Mouse (Mus musculus): ENCODE measurements around the gene Sipa1l1.

Gene Sipa1l1

DNA sequence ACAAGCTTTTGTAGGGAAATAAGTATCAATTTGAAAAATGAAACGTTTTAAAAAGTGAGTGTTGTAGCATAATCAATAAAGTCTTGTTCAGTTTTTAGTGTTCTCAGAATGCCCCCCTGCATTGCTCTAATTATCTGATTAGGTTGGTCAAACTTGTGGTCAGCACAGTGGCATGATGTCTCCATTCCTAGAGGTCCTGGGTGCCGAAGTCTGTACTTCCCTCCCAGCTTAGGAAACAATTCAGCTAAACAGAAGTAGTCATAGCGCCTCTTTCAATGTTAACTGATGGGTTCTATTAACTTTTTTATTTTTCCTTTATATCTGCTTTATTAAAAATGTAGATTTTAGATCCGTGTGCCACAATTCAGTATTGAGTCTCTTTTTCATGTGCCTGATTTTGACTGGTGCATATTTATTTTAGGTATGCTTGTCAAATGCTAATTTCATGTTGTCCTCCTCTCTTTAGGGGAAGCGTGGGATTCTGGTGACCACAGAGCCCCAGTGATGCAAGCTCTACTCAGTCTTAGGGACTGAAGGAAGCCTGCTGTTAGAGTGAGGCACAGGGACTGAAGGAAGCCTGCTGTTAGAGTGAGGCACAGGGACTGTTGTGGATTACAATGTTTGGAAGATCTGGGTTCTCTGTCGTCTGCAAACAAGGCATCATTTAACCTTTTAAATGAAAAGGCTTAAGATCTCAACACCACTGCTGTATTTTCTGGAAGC, 171.2 kb downstream of the Sipa1l1 start:
- in situ Hi-C loops (cut with MboI; ENCODE audit: low pct_unique_long_range_greater_than_20kb in 1 of 2, low sequenced_read_pairs in 2 of 2, unreplicated experiment in 1 of 2) = no loop called here

DNA sequence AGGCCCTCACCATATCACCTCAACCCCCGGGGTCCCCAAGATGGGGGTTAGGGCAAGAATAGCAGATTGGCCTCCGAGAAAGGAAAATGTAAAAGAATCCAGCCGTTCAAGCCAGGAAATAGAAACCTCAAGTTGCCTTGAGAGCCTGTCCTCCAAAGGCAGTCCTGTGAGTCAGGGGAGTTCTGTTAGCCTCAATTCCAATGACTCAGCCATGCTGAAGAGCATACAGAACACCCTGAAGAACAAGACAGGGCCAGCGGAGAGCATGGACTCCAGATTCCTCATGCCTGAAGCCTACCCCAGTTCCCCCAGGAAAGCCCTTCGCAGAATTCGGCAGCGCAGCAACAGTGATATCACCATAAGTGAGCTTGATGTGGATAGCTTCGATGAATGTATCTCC, 172.1 kb downstream of the Sipa1l1 start:
- in situ Hi-C loops (cut with MboI; ENCODE audit: low pct_unique_long_range_greater_than_20kb in 1 of 2, low sequenced_read_pairs in 2 of 2, unreplicated experiment in 1 of 2) = no loop called here

DNA sequence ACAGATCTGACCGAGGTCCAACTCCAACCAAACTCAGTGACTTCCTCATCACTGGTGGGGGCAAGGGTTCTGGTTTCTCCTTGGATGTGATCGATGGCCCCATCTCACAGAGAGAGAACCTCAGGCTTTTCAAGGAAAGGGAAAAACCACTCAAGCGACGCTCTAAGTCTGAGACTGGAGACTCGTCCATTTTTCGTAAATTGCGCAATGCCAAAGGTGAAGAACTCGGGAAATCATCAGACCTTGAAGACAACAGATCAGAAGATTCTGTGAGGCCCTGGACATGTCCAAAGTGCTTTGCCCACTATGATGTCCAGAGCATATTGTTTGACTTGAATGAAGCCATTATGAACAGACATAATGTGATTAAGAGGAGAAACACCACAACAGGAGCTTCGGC, 172.6 kb downstream of the Sipa1l1 start:
- in situ Hi-C loops (cut with MboI; ENCODE audit: low pct_unique_long_range_greater_than_20kb in 1 of 2, low sequenced_read_pairs in 2 of 2, unreplicated experiment in 1 of 2) = no loop called here

DNA sequence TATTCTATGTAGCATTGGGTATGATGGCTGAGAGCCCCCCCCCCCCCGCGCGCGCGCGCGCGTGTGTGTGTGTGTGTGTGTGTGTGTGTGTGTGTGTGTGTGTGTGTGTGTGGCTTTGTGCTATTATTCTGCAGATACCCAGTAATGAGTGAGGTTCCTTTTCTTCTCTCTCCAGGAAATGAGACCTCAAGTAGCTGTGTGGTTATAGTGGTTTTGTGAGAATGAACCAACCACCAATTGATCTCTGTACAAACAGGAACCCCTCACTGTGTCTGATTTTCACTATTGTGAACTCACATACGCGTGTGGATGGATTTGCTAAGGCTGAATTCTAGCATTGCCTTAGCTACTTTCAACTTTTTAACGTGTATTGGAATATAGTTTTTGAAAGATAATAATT, 181.0 kb downstream of the Sipa1l1 start:
- in situ Hi-C loops (cut with MboI; ENCODE audit: low pct_unique_long_range_greater_than_20kb in 1 of 2, low sequenced_read_pairs in 2 of 2, unreplicated experiment in 1 of 2) = no loop called here

DNA sequence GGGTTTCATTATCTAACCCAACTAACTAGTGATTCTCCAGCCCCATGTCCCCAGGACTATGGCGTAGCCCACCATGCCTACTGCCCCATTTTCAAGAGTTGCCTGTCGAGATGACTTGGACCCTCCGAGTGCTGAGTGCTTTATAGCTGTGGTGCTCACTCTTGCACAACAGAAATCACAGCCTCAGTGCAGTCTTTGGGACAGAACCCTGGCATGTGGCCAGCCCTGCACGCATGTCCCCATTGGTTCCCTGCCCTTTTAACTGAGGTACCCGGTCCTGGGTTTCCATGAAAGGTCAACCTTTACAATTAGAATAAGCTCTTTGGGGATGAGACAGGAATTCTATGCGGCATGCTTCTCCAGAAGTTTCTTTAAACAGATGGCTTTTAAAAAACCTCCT, 181.8 kb downstream of the Sipa1l1 start:
- in situ Hi-C loops (cut with MboI; ENCODE audit: low pct_unique_long_range_greater_than_20kb in 1 of 2, low sequenced_read_pairs in 2 of 2, unreplicated experiment in 1 of 2) = no loop called here

DNA sequence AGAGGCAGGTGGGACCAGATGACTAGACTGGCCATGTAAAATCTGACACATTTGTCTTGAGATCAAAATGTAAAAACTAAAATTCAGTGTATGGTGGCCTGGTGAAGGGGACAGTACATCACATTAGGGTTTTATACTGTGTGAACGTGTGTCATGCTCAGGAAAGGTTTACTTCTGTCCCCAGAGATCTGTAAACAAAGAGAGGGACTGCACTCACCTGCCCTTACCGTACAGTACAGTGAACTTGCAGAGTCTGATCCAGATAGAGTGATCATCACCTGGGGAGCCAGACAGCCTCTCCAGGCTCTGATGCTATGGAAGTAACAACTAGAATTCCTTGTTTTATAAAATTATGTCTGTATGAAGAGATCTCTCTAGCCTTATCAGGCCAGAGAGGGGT, 184.5 kb downstream of the Sipa1l1 start:
- in situ Hi-C loops (cut with MboI; ENCODE audit: low pct_unique_long_range_greater_than_20kb in 1 of 2, low sequenced_read_pairs in 2 of 2, unreplicated experiment in 1 of 2) = no loop called here

DNA sequence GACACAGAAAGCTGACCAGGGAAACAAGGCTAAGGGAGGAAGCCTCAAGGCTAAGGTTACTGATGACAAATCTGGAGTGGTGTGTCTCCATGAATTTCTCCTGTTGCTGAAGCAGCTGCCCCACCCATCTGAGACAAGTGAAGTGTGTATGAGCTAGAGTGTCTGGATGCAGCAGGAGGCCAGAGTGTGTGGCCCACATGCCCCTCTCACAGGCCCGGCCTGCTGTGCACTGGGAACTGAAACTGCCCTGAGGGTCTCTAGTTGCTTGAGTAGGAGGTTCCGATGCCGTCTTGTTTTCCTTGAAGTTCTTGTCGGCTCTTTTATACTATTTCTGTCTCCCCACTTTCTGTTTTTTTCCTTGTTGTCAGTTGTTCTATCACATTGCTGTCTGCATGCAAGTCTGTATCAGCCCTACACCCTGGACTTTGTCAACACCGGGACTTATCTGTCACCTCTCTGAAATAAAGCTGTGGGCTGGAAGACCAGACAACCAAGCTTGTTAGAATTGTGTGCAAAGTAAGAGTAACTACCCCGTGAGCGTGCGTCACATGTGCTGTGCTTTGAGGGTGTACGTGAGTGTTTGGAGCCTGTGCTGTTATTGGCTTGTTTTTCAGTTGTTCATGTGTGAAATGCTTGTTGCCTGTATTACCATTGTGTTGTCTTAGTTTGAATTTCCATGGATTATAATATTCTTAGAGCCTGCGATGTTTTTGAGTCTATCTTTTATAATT, 186.5 kb downstream of the Sipa1l1 start:
- in situ Hi-C loops (cut with MboI; ENCODE audit: low pct_unique_long_range_greater_than_20kb in 1 of 2, low sequenced_read_pairs in 2 of 2, unreplicated experiment in 1 of 2) = no loop called here

DNA sequence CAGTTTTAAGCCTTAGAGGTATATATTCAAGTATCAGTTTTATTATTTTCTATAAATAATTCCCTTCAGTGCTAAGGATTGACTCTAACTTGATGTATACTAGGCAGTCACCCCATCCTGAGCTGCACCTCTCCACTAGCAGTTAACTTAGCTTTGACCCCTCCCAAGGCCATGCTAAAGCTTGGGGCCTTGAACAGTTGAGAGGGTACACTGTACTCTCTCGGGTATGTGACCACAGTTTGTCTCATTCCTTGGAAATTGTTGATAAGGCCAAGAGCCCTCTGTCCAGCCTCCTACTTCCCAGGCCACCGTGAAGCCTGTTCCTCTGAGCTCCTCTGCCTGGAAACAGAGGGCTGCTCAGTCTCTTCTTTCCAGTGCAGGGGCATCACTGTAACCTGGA, 187.4 kb downstream of the Sipa1l1 start:
- in situ Hi-C loops (cut with MboI; ENCODE audit: low pct_unique_long_range_greater_than_20kb in 1 of 2, low sequenced_read_pairs in 2 of 2, unreplicated experiment in 1 of 2) = no loop called here

DNA sequence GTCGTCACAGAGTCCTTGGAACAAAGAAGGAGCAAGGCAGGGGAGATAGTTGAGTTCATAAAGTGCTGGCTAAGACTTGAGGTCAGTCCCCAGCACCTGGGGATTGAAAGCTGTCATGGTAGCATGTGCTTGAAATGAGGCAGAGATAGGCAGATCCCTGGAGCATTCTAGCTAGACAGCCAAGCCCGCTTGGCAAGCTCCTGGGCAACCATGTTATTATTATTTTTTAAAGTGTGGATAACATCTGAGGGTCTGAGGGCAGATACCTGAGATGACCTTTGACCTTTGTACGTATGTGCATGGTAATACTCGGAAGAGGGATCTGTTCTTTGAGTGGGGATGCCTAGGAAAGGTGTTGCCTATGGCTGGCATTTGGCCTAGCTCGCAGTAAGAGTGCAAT, 188.3 kb downstream of the Sipa1l1 start:
- in situ Hi-C loops (cut with MboI; ENCODE audit: low pct_unique_long_range_greater_than_20kb in 1 of 2, low sequenced_read_pairs in 2 of 2, unreplicated experiment in 1 of 2) = no loop called here

DNA sequence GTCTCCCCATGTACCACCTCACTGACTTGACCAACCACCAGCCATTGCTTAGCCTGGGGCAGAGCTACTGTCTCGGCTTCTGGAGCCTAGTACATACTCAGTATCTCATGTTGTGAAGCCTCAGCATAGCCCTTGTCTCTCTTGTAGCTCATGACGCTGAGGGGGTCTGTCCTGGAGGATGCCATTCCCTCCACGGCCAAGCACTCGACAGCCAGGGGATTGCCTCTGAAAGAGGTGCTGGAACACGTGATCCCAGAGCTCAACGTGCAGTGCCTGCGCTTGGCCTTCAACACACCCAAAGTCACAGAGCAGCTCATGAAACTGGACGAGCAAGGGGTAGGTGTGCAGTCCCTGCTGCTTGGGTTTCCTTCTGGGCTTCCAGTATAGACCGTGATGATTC, 193.7 kb downstream of the Sipa1l1 start:
- in situ Hi-C loops (cut with MboI; ENCODE audit: low pct_unique_long_range_greater_than_20kb in 1 of 2, low sequenced_read_pairs in 2 of 2, unreplicated experiment in 1 of 2) = no loop called here

DNA sequence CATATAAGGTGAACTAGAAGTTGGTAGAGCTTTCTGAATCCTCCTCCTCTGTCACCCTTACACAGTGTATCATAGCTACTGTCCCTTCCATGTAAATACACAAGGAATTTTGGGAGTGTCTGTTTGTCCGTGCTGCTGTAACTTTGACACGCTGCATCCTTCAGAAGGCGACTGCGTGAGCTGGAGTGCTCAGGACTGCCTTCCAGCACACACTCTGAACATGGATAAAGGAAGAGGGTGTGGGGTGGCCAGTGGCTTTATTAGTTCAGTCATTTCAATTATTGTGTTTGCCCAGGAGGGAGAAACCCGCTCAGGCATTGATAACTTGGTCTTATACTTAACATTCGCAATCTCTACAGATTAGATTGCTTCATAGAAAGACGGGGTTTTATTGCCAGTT, 195.1 kb downstream of the Sipa1l1 start:
- in situ Hi-C loops (cut with MboI; ENCODE audit: low pct_unique_long_range_greater_than_20kb in 1 of 2, low sequenced_read_pairs in 2 of 2, unreplicated experiment in 1 of 2) = no loop called here

DNA sequence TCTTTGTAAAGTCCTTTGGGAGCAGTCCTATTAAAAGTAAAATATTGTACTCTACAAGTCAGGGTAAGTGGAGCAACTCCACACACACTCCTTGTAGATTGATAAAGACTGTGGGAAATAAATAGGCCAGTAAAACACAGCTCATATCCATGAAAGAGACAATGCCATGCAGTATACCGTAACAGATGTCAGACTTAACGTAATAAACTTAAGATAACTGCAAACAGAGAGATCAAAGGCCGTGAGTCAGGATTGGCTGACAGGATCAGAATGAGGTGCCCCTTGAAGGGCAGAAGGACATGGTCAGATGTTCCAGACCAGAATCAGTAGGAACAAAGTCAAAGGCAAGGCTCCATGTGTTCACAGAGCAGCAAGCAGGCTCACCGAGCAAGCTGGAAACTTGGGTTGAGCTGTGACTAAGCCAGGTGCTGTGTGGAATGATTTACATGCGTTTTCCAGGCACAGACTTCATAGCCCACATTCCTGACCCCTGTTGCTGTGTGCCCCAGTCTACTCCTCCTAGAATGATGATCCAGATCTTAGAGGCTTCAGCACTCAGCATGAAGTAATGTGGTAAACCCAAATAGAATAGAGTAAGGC, 196.3 kb downstream of the Sipa1l1 start:
- in situ Hi-C loops (cut with MboI; ENCODE audit: low pct_unique_long_range_greater_than_20kb in 1 of 2, low sequenced_read_pairs in 2 of 2, unreplicated experiment in 1 of 2) = no loop called here

DNA sequence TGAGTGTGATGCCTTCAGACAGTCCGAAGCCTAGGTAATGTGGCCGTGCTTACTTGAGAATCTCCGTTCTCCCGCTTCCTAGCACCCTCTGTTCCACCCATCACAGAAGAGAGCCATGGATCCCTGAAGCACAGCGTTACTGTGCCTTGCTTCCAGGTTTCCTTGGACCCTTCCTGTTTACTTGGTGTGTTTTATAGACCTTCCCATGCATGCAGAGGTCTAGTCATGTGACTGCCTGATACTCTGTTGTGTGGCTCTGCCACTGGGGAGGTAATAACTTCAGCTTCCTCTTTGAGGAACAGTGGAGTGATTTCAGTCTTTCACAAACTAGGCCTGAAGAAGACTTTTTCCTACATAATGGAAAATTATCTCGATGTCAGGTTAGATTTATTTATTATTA, 197.6 kb downstream of the Sipa1l1 start:
- in situ Hi-C loops (cut with MboI; ENCODE audit: low pct_unique_long_range_greater_than_20kb in 1 of 2, low sequenced_read_pairs in 2 of 2, unreplicated experiment in 1 of 2) = no loop called here

DNA sequence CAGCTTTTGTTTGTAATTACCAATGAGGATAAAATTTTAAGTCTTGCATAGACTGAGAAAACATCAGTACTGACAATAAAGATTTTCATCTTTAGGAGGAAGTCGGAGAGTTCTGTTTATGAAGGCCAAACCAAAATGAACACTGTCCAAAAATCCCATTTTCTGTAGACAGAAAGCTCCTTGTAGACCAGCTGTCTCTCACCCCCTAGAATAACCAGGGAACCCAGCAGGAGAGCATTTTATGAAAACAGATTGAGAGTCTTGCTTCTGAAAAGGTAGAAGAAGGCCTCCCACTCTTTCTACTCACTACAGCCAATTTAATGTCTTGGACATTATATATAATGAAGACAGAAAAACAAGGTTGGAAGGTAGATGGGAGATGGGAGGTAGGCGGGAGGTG, 198.2 kb downstream of the Sipa1l1 start:
- in situ Hi-C loops (cut with MboI; ENCODE audit: low pct_unique_long_range_greater_than_20kb in 1 of 2, low sequenced_read_pairs in 2 of 2, unreplicated experiment in 1 of 2) = no loop called here

DNA sequence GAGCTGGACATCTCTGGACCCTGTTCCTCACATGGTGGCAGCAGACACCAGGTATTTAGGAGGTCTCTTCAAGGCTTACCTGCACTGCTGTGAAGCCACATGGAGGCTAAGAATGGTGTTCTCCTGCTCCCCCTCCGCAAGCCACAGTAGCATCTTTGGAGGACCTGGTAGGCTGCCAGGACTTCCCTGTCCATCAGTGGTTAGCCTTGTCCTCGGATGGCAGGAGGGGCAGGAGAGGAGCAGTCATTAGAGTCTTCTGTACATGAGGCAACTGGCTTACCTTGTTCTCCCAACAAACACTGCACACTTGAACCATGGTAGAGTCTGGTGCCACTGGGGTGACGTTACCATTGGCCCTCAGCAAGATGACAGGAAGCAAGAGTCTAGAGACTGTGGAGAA, 198.9 kb downstream of the Sipa1l1 start:
- in situ Hi-C loops (cut with MboI; ENCODE audit: low pct_unique_long_range_greater_than_20kb in 1 of 2, low sequenced_read_pairs in 2 of 2, unreplicated experiment in 1 of 2) = no loop called here

DNA sequence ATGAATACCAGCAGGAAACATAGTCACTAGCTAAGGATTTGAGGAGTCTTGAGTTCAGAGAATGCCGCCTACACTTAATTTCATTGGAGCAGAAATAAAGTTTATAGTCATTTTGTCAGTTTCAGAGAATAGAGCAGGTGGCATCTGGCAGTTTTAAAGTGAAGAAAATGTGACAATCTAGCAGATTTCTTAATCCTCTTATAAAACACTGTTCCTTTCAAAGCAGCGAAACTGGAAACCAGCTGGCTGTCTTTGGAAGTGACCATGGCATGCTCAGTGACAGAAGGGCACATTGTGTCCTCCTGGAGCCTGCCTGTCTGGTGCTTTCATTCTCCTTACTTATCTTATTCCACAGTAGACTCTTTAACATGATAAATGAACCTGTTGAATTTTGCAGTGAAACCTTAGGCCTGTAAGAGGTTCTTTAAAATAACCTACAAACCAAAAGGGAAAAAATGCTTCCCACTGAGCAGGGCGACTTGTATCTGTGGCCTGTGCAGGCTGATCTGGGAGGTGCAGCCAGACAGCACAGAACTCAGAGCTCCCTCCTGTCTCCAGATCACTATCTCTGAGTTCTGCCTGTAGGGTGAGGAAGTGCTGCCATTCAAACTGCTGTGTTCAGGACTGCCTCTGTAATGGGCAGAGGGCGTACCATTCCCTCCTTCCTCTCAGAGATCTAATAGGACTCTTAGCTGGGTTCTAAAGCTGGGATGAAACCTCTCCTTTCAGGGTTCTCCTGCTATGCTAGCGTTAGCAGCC, 200.5 kb downstream of the Sipa1l1 start:
- in situ Hi-C loops (cut with MboI; ENCODE audit: low pct_unique_long_range_greater_than_20kb in 1 of 2, low sequenced_read_pairs in 2 of 2, unreplicated experiment in 1 of 2) = no loop called here

DNA sequence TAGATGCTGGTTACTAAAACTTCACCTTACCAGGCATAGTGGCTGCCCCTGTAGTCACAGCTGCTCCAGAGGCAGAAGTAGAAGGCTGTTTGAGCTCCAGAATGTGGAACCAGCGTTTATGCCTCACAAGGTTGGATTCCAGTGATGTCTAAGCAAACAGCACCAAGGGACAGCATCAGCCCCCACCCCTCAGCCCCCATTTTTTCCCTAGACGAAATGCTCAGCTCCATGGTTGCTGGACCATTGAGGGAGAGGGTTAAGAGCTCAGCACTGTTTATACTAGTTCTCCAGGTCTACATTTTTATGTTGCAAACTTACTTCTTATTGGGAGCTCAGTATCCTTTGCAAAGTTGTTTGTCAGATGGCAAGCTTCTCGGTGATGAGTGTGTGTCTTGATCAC, 202.1 kb downstream of the Sipa1l1 start:
- in situ Hi-C loops (cut with MboI; ENCODE audit: low pct_unique_long_range_greater_than_20kb in 1 of 2, low sequenced_read_pairs in 2 of 2, unreplicated experiment in 1 of 2) = no loop called here

DNA sequence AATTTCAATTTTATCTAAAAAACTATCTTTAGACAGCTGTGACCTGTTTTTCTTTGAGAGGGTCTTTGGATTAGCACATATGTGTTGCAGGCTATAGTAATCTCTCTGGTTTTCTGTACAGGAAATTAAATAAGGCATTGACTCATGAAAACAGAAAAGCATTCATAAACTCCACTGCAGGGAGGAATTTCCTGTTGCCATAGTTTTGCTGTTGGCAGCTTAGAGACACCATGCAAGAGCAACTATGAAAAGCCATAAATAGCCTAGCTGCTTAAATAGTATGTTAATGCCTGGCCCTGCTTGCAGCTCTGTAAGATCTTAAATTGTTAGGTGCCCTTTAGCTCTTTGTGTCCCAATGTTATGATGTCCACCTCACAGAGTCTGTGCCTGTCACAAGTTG, 204.9 kb downstream of the Sipa1l1 start:
- in situ Hi-C loops (cut with MboI; ENCODE audit: low pct_unique_long_range_greater_than_20kb in 1 of 2, low sequenced_read_pairs in 2 of 2, unreplicated experiment in 1 of 2) = no loop called here

DNA sequence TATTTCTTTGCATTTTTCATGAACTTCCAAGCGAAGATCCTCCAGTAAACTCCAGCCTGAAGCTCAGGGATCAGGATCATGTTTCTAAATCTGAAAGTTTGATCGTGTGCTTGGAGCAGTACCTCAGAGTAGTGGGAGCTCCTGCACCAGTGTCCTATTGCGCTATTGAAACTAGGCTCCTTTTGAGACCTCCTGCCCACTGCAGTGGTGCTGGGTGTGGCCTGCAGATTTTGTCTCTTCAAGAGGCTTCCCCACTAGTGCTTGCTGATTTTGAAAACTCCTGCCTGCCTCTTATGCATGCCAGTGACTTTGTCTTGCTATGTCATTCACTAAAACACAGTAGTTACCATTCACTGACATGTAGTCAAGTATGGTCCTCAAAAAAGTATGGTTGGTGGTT, 213.8 kb downstream of the Sipa1l1 start:
- in situ Hi-C loops (cut with MboI; ENCODE audit: low pct_unique_long_range_greater_than_20kb in 1 of 2, low sequenced_read_pairs in 2 of 2, unreplicated experiment in 1 of 2) = no loop called here

Data from mouse embryonic stem cell (cell line).